Mouse (Mus musculus): ENCODE results near the gene Rpgrip1.

GRCm38 (mm10) chr14:52108025-52108424 is 2.5 kb upstream of the Rpgrip1 start:
- TF ChIP-seq POLR2A (IDR thresholded peaks at IDR 0.05; ENCODE audit: extremely low read depth, insufficient read depth, low read length) (no peak), CTCF (IDR thresholded peaks at IDR 0.05; ENCODE audit: extremely low read depth, insufficient read depth, low read length) (no peak)
